Mouse (Mus musculus): ENCODE results near the gene Nav2. TPM values are rescaled to one million over a fixed set of nuclear protein-coding genes. Genes with fewer than 3 reads are reported as not detected.

Gene Nav2
- polyA plus RNA-seq, 1 experiment from 2014 or later, result 19.7 TPM

DNA sequence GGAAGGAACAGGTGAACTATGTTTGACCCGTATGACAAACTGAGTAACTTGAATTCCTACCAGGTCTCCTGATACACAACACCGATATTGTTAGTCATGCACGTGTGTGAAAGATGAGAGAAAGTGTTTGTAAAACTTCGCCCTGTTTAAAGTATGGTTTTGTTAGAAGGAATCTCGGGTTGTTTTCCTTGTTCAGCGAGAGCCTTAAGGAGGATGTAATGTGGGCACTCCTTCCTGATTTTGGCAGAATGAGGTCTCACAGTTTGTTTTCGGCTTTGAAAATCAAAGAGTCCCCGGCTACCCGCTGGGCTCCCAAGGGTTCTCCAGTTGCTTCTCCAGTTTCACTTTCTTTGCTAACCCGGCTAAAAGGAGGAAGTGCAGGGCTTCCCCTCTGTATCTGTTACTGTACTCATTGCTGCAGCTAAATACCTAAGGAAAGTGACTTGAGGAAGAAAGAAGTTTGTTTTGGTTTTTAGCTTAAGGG, 553.9 kb downstream of the Nav2 start:
- TF ChIP-seq CTCF (IDR thresholded peaks at IDR 0.05; ENCODE audit: low read depth), result no peak
- WGBS, result 7% methylated on average over 10 of the region's 10 CpGs
- Histone ChIP-seq H3K4me1 (ENCODE audit: insufficient read depth) (no peaks in the 10 kb centered on the region), H3K4me2 (peak overlapping the region; percentile 52), H3K27ac (ENCODE audit: low read depth) (peak overlapping the region; percentile 79), H3K36me3 (ENCODE audit: insufficient read depth) (peaks cover 6% of the 10 kb centered on the region; the same call in 1 of the 2 replicates), H3K9me3 (ENCODE audit: low read depth, low read length) (no peaks in the 10 kb centered on the region), H3K27me3 (ENCODE audit: insufficient read depth, low read length) (no peaks in the 10 kb centered on the region), H3K4me3 (ENCODE audit: low read depth, low read length) (peak overlapping the region; percentile 14), H3K9ac (no peak overlapping the region; the same call in 1 of the 2 replicates)
- DNase-seq, result peak; percentile 59
- no peak for ATAC-seq (ENCODE audit: insufficient read depth)

DNA sequence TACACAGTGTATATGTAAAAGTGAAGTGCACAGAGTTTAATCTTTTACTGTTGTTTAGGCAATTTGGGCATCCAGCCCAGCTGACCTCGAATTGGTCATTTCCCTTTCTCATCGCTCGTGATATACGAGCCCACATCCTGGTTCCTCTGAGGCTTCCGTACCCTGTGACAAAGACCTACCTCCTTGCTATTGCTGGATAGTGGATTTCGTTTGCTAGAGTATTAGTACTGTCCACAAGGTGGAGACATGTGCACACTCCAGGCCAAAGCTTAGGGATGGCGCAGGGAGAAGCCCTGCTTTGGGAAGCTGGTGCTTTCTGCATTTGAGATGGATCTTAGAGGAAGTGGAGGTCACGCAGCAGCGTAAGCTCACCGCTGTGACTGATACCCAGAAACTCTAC, 559.3 kb downstream of the Nav2 start:
- Histone ChIP-seq H3K27me3 (ENCODE audit: insufficient read depth, low read length) (no peaks in the 10 kb centered on the region), H3K9me3 (ENCODE audit: low read depth, low read length) (no peaks in the 10 kb centered on the region), H3K4me3 (ENCODE audit: low read depth, low read length) (no peak overlapping the region), H3K9ac (no peak overlapping the region), H3K36me3 (ENCODE audit: insufficient read depth) (peaks cover 6% of the 10 kb centered on the region; the same call in 1 of the 2 replicates), H3K4me1 (ENCODE audit: insufficient read depth) (no peaks in the 10 kb centered on the region), H3K27ac (ENCODE audit: low read depth) (no peak overlapping the region), H3K4me2 (peak overlapping the region; percentile 8; the same call in 1 of the 2 replicates)
- peak; percentile 94 for TF ChIP-seq CTCF (IDR thresholded peaks at IDR 0.05; ENCODE audit: low read depth)
- WGBS, result 24% methylated on average over 10 of the region's 10 CpGs
- ATAC-seq (ENCODE audit: insufficient read depth) (peak; percentile 87), DNase-seq (peak; percentile 90)

DNA sequence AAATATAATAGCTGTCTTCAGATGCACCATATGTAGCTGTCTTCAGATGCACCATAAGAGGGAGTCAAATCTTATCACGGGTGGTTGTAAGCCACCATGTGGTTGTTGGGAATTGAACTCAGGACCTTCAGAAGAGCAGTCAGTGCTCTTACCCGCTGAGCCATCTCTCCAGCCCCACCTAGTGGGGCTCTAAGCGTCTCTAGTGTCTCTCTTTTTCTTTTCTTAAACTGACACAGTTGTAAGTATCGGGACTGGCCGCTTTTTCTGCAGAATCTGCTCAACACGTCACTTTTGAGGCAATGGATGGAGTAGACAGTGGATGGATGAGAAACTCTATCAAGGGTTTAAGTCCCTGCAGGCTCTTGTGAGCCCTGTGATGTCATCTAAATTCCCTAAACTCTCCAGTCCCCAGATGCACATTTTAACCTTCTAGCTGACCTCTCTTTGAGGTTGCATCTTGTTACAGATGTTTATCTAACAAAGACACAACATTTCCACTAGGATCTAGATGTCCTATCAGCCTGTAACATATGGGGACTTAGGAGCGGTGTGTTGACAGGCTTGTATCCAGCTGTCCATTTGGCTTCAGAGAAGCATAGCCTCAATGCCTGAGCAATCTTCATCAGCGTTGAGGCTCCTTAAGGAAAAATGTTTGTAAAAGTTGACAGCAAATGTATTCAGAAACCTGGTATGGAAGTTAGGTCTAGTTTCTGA, 560.1 kb downstream of the Nav2 start:
- Histone ChIP-seq H3K9ac (no peak overlapping the region), H3K9me3 (ENCODE audit: low read depth, low read length) (no peaks in the 10 kb centered on the region), H3K4me3 (ENCODE audit: low read depth, low read length) (no peak overlapping the region), H3K36me3 (ENCODE audit: insufficient read depth) (peaks cover 6% of the 10 kb centered on the region; the same call in 1 of the 2 replicates), H3K4me2 (no peak overlapping the region), H3K27ac (ENCODE audit: low read depth) (no peak overlapping the region), H3K4me1 (ENCODE audit: insufficient read depth) (no peaks in the 10 kb centered on the region), H3K27me3 (ENCODE audit: insufficient read depth, low read length) (no peaks in the 10 kb centered on the region)
- ATAC-seq (ENCODE audit: insufficient read depth), result peak; percentile 19; the same call in 1 of the 2 replicates
- TF ChIP-seq CTCF (IDR thresholded peaks at IDR 0.05; ENCODE audit: low read depth), result no peak
- WGBS, result 65% methylated on average over 8 of the region's 8 CpGs
- DNase-seq, result no peak

DNA sequence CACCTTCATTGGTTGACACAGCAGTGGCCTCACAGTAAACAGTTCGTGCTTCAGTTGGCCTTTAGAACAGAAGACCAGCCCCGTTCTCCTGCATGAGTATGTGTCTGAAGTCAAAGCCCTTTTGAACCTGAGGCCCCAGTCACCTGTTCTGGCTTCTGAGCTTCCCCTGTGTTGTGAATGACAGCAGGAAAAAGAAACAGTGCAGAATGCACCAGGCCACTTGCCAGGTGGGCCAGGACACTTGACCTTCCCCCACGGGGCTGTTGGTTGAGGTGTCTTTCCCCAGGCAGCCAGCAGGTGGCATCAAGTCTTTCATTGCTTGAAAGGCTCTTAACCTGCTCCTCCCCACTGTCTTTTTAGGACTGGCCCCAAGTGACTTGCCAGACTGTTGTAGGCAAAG, 562.8 kb downstream of the Nav2 start:
- ATAC-seq (ENCODE audit: insufficient read depth) (no peak), DNase-seq (peak; percentile 77)
- Histone ChIP-seq H3K36me3 (ENCODE audit: insufficient read depth) (no peaks in the 10 kb centered on the region), H3K27me3 (ENCODE audit: insufficient read depth, low read length) (no peaks in the 10 kb centered on the region), H3K9ac (no peak overlapping the region), H3K4me1 (ENCODE audit: insufficient read depth) (peaks cover 6% of the 10 kb centered on the region; the same call in 1 of the 2 replicates), H3K9me3 (ENCODE audit: low read depth, low read length) (no peaks in the 10 kb centered on the region), H3K4me3 (ENCODE audit: low read depth, low read length) (no peak overlapping the region), H3K4me2 (no peak overlapping the region), H3K27ac (ENCODE audit: low read depth) (no peak overlapping the region)
- peak; percentile 82 for TF ChIP-seq CTCF (IDR thresholded peaks at IDR 0.05; ENCODE audit: low read depth)
- 45% methylated on average over 3 of the region's 3 CpGs for WGBS

DNA sequence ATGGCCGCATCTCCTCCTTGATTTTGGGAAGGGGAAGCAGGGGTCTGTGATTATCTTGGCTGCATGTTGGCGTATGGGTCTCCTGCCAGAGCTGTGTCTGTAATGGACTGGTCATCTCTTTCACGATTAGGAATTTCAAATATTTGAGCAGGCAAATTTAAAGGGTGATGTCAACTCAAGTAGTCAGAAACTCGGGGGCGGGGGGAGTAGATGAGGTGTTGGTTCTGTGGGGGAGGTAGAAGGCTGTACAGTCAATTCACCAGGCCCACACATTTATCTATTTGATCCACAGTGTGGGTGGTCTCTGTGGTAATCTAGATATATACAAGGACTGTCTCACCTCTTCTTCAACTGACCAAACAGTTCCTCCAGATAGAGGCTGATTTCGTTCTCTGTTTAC, 566.8 kb downstream of the Nav2 start:
- H3K27ac ChIP-seq (ENCODE audit: low read depth), result peak overlapping the region; percentile 60; the same call in 1 of the 2 replicates
- H3K36me3 ChIP-seq (ENCODE audit: insufficient read depth), result no peaks in the 10 kb centered on the region
- ATAC-seq (ENCODE audit: insufficient read depth), result peak; percentile 47; the same call in 1 of the 2 replicates
- H3K27me3 ChIP-seq (ENCODE audit: insufficient read depth, low read length), result no peaks in the 10 kb centered on the region
- H3K4me2 ChIP-seq, result no peak overlapping the region
- H3K4me3 ChIP-seq (ENCODE audit: low read depth, low read length), result no peak overlapping the region
- no peak overlapping the region for H3K9ac ChIP-seq
- no peaks in the 10 kb centered on the region for H3K9me3 ChIP-seq (ENCODE audit: low read depth, low read length)
- 27% methylated on average over 6 of the region's 6 CpGs for WGBS
- no peak for TF ChIP-seq CTCF (IDR thresholded peaks at IDR 0.05; ENCODE audit: low read depth)
- H3K4me1 ChIP-seq (ENCODE audit: insufficient read depth), result peaks cover 28% of the 10 kb centered on the region
- peak; percentile 45 for DNase-seq

DNA sequence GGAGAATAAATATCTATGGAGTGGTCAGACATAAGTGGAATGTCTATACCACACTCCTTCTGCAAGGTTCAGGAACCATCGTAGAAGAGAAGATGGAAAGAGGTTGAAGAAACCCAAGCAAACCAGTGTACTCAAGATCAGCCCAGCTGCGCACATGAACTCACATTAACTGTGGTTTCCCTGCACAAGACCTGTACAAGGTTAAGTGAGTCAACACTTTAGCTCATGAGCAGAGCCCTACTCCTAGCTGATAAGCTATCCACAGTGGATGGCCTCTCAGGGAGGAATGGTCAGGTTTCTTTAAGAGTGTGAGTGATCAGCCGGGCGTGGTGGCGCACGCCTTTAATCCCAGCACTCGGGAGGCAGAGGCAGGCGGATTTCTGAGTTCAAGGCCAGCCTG, 567.6 kb downstream of the Nav2 start:
- Histone ChIP-seq H3K9ac (no peak overlapping the region), H3K4me2 (no peak overlapping the region), H3K27ac (ENCODE audit: low read depth) (no peak overlapping the region), H3K4me1 (ENCODE audit: insufficient read depth) (peaks cover 28% of the 10 kb centered on the region), H3K36me3 (ENCODE audit: insufficient read depth) (no peaks in the 10 kb centered on the region), H3K9me3 (ENCODE audit: low read depth, low read length) (no peaks in the 10 kb centered on the region), H3K27me3 (ENCODE audit: insufficient read depth, low read length) (no peaks in the 10 kb centered on the region), H3K4me3 (ENCODE audit: low read depth, low read length) (no peak overlapping the region)
- DNase-seq (no peak), ATAC-seq (ENCODE audit: insufficient read depth) (no peak)
- 85% methylated on average over 8 of the region's 8 CpGs for WGBS
- TF ChIP-seq CTCF (IDR thresholded peaks at IDR 0.05; ENCODE audit: low read depth), result no peak

DNA sequence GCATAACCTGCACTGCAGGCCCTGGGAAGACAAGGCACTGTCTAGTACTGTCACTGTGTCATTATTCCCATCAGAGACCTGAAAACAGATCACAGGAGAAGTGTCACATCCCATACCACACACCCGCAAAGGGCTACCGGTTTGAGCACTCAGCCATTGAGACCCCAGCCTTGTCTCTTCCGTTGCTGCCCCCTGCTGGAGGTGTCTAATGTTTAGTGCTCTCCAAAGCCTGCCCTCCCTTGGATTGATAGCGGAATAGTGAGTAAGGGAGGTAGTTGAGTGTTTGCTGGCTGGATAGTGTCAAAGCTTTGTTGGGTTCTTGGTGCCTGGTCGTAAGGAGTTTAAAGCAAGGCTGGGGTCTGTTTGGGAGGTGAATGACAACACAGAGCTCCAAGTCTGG, 568.1 kb downstream of the Nav2 start:
- H3K27ac ChIP-seq (ENCODE audit: low read depth), result peak overlapping the region; percentile 55; the same call in 1 of the 2 replicates
- H3K4me2 ChIP-seq, result no peak overlapping the region
- WGBS, result 50% methylated on average over 5 of the region's 5 CpGs
- H3K27me3 ChIP-seq (ENCODE audit: insufficient read depth, low read length), result no peaks in the 10 kb centered on the region
- TF ChIP-seq CTCF (IDR thresholded peaks at IDR 0.05; ENCODE audit: low read depth), result peak; percentile 65
- ATAC-seq (ENCODE audit: insufficient read depth) (no peak), DNase-seq (peak; percentile 66)
- H3K9ac ChIP-seq, result no peak overlapping the region
- no peaks in the 10 kb centered on the region for H3K9me3 ChIP-seq (ENCODE audit: low read depth, low read length)
- peaks cover 28% of the 10 kb centered on the region for H3K4me1 ChIP-seq (ENCODE audit: insufficient read depth)
- no peaks in the 10 kb centered on the region for H3K36me3 ChIP-seq (ENCODE audit: insufficient read depth)
- no peak overlapping the region for H3K4me3 ChIP-seq (ENCODE audit: low read depth, low read length)
